Mouse (Mus musculus) kidney, adult 2 months (tissue): ENCODE results near the gene Ppm1h. TPM values are rescaled to one million over a fixed set of nuclear protein-coding genes. Genes with fewer than 3 reads are reported as not detected.

Experiments
- DNase-seq: peaks from one replicate; pipeline ENCODE4 v3.0.0; 2021
- H3K27ac ChIP-seq: fragments of 200-500 bp; 2 replicates; pipeline ENCODE4 v1.5.1; 2012; ENCODE audit warnings: low read depth, low read length, control low read depth, inconsistent platforms; ENCODE audit not compliant: insufficient read depth
- H3K27me3 ChIP-seq: fragments of 200-500 bp; replicated peaks from 2 replicates; pipeline ENCODE4 v1.6.1; 2012; ENCODE audit warnings: mild to moderate bottlenecking, moderate library complexity, low read length, inconsistent platforms; ENCODE audit not compliant: control insufficient read depth, insufficient read depth
- H3K36me3 ChIP-seq: fragments of 200-500 bp; 2 replicates; pipeline ENCODE4 v1.6.1; 2012; ENCODE audit warnings: mild to moderate bottlenecking, moderate library complexity, low read length, inconsistent platforms; ENCODE audit not compliant: control insufficient read depth, insufficient read depth
- H3K4me1 ChIP-seq: fragments of 200-500 bp; 2 replicates; pipeline ENCODE4 v1.6.1; 2011; ENCODE audit warnings: low read length; ENCODE audit not compliant: control insufficient read depth, insufficient read depth
- H3K4me3 ChIP-seq: fragments of 200-500 bp; 2 replicates; pipeline ENCODE4 v1.5.1; 2011; ENCODE audit warnings: mild to moderate bottlenecking, low read depth, low read length, control low read depth; ENCODE audit not compliant: insufficient read depth
- CTCF ChIP-seq: fragments of 200-500 bp; conservative IDR thresholded peaks from 2 replicates; pipeline ENCODE4 v1.5.1; 2011; ENCODE audit warnings: low read depth, mild to moderate bottlenecking, control low read depth, low read length, moderate library complexity, mixed read lengths; ENCODE audit not compliant: insufficient read depth, insufficient read length
- POLR2A ChIP-seq: fragments of 200-500 bp; IDR thresholded peaks from one replicate; pipeline ENCODE4 v1.6.1; 2011; ENCODE audit warnings: low read depth, low read length, control low read depth
- WGBS: fragments of 180-500 bp; shearing (Covaris S2); methylation state at CpG from one replicate; pipeline ENCODE4 v1.1.7; 2018; 5-methylcytosine and 5-hydroxymethylcytosine counted together
- polyA plus RNA-seq: library from polyadenylated mRNA; depleted of rRNA; stranded (reverse); fragments of >200 nt; gene quantifications from 2 replicates; pipeline ENCODE4 v1.2.3, GENCODE M21; 2012

Ppm1h gene
- polyA plus RNA-seq, 1 experiment, result 27.1 TPM

GRCm38 (mm10) chr10:122735284-122735784 lies 56.8 kb downstream of the Ppm1h start:
- Histone ChIP-seq H3K27me3 (no peaks in the 10 kb centered on the region), H3K4me1 (peaks cover 10% of the 10 kb centered on the region; the same call in 1 of the 2 replicates), H3K36me3 (no peaks in the 10 kb centered on the region), H3K4me3 (no peak overlapping the region), H3K27ac (no peak overlapping the region)
- TF ChIP-seq POLR2A (no peak), CTCF (no peak)
- WGBS, result 76% methylated on average over 7 of the region's 7 CpGs
- no peak for DNase-seq

GRCm38 (mm10) chr10:122736835-122737234 lies 58.3 kb downstream of the Ppm1h start:
- Histone ChIP-seq H3K36me3 (no peaks in the 10 kb centered on the region), H3K4me1 (peaks cover 10% of the 10 kb centered on the region; the same call in 1 of the 2 replicates), H3K27ac (no peak overlapping the region), H3K27me3 (no peaks in the 10 kb centered on the region), H3K4me3 (no peak overlapping the region)
- 89% methylated on average over 4 of the region's 4 CpGs for WGBS
- no peak for DNase-seq
- TF ChIP-seq POLR2A (no peak), CTCF (no peak)

- Histone ChIP-seq H3K4me3 (no peak overlapping the region), H3K36me3 (no peaks in the 10 kb centered on the region), H3K27ac (no peak overlapping the region), H3K27me3 (no peaks in the 10 kb centered on the region), H3K4me1 (peaks cover 8% of the 10 kb centered on the region; the same call in 1 of the 2 replicates)
- WGBS, result 68% methylated on average over 10 of the region's 10 CpGs
- no peak for DNase-seq
- TF ChIP-seq CTCF (no peak), POLR2A (no peak)
Observed at GRCm38 (mm10) chr10:122738526-122738925, 60.0 kb downstream of the Ppm1h start.

- Histone ChIP-seq H3K27me3 (no peaks in the 10 kb centered on the region), H3K27ac (no peak overlapping the region), H3K4me1 (peaks cover 4% of the 10 kb centered on the region; the same call in 1 of the 2 replicates), H3K4me3 (no peak overlapping the region), H3K36me3 (no peaks in the 10 kb centered on the region)
- no peak for DNase-seq
- WGBS, result 89% methylated on average over 4 of the region's 4 CpGs
- TF ChIP-seq POLR2A (no peak), CTCF (no peak)
Observed at GRCm38 (mm10) chr10:122739037-122739436, 60.5 kb downstream of the Ppm1h start.

GRCm38 (mm10) chr10:122740117-122740516 lies 61.6 kb downstream of the Ppm1h start:
- WGBS, result 87% methylated on average over 4 of the region's 4 CpGs
- Histone ChIP-seq H3K4me3 (no peak overlapping the region), H3K27ac (no peak overlapping the region), H3K27me3 (no peaks in the 10 kb centered on the region), H3K36me3 (no peaks in the 10 kb centered on the region), H3K4me1 (no peaks in the 10 kb centered on the region)
- no peak for TF ChIP-seq CTCF
- TF ChIP-seq POLR2A, result no peak
- DNase-seq, result no peak

- 85% methylated on average over 7 of the region's 7 CpGs for WGBS
- no peak for TF ChIP-seq CTCF
- no peak for TF ChIP-seq POLR2A
- no peak overlapping the region for H3K27ac ChIP-seq
- H3K4me1 ChIP-seq, result no peaks in the 10 kb centered on the region
- H3K4me3 ChIP-seq, result no peak overlapping the region
- H3K27me3 ChIP-seq, result no peaks in the 10 kb centered on the region
- no peaks in the 10 kb centered on the region for H3K36me3 ChIP-seq
- DNase-seq, result no peak
Observed at GRCm38 (mm10) chr10:122741191-122741590, 62.6 kb downstream of the Ppm1h start.

GRCm38 (mm10) chr10:122742136-122742535 lies 63.6 kb downstream of the Ppm1h start:
- Histone ChIP-seq H3K36me3 (no peaks in the 10 kb centered on the region), H3K4me3 (no peak overlapping the region), H3K27ac (no peak overlapping the region), H3K4me1 (no peaks in the 10 kb centered on the region), H3K27me3 (no peaks in the 10 kb centered on the region)
- TF ChIP-seq POLR2A, result no peak
- no peak for TF ChIP-seq CTCF
- no peak for DNase-seq
- WGBS, result 65% methylated on average over 2 of the region's 2 CpGs

- TF ChIP-seq CTCF, result no peak
- no peak for TF ChIP-seq POLR2A
- Histone ChIP-seq H3K36me3 (no peaks in the 10 kb centered on the region), H3K4me1 (no peaks in the 10 kb centered on the region), H3K27ac (no peak overlapping the region), H3K27me3 (no peaks in the 10 kb centered on the region), H3K4me3 (no peak overlapping the region)
- 88% methylated on average over 2 of the region's 2 CpGs for WGBS
- no peak for DNase-seq
Observed at GRCm38 (mm10) chr10:122743361-122743760, 64.8 kb downstream of the Ppm1h start.
